Mouse (Mus musculus) right cerebral cortex, postnatal 25 days (tissue): ENCODE measurements around the gene Hist1h2ae.
A peak's percentile ranks its signal among the peaks of the same experiment; 100 is the strongest.

Experiments
- DNase-seq: peaks from one replicate; pipeline ENCODE4 v3.0.0; 2022

Hist1h2ae gene

GRCm38 (mm10) chr13:23537006-23537710 is 33.9 kb downstream of the Hist1h2ae start:
- no peak for DNase-seq

DNA sequence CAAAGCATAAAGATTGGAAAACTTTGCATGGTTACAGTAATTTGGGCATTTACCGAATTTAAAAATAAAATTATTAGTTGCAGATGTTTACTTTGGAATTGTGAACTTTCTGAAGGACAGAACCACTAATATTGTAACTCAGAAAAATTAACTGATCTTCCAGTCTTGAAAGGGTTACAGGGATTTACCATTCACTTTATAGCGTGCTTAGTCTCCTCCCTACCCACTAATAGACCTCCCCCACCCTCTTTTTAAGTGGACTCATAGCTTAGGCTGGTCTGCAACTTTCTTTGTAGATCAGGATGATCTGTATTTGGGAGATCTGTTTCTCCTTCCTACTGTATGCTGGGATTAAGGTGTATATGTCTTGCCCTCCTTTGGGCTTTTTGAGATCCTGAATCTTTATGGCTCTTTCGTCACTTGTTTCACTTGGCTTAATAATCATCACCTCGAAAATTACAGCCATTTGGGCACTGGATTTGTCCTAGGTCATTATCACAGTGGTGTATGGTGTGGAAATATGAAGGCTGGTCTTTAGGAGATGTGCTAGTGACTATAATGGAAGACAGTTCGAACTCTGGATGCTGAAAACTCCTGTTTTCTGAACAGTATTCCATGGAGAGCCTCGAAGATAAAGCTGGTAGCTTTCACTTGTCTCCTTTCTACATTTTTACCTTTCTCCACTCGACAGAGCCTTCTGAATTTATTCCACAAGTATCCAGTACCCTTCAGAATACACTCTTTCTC is 34.8 kb downstream of the Hist1h2ae start:
- no peak for DNase-seq

GRCm38 (mm10) chr13:23535137-23536075 is 35.6 kb downstream of the Hist1h2ae start, which contains the start of gene Hist1h3g:
Gene Hist1h3g (plus strand): TSS chr13:23535422.
- DNase-seq: peak; percentile 87

GRCm38 (mm10) chr13:23534368-23535131 is 36.5 kb downstream of the Hist1h2ae start:
- DNase-seq: peak; percentile 11

- DNase-seq: peak; percentile 64
Observed at GRCm38 (mm10) chr13:23533560-23534367, 37.3 kb downstream of the Hist1h2ae start, which contains the start of gene Hist1h2af. Gene Hist1h2af (plus strand): TSS chr13:23533906.

GRCm38 (mm10) chr13:23532262-23533075 is 38.6 kb downstream of the Hist1h2ae start:
- no peak for DNase-seq

GRCm38 (mm10) chr13:23530901-23531875 is 39.8 kb downstream of the Hist1h2ae start, which contains the start of gene Hist1h4h:
Gene Hist1h4h (plus strand): TSS chr13:23531050.
- peak; percentile 95 for DNase-seq

DNA sequence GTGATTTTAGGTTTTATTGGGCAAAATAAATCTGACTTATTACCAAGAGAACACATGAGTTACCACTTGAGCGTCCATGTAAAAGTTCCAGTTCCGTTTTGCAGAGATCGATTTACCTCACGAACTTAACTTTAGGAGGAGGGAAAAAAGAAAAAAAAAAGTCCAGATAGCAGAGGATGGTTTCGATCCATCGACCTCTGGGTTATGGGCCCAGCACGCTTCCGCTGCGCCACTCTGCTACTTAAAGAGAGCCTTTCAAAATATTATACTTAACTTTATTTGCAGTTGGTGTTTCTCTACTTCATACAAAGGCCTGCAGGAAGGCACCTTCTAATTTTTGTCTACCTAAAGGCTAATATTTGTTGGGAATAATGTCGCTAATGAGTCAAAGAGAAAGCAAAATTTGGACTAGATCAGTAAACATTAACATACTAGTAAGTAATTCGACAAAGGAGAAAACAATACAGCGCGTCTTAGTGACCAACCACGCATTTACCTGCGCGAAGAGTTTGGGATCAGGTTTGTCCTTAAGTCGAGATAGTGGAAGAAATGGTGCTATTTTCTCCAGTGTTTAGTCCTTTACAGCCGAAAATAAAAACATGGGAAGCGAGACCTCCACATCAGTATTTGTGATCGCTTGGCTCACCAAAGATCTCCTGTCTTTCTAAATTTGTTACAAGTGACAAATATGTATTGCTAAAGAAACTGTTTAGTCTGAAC is 40.7 kb downstream of the Hist1h2ae start:
- peak; percentile 43 for DNase-seq

GRCm38 (mm10) chr13:23529480-23530165 is 41.4 kb downstream of the Hist1h2ae start:
- DNase-seq: no peak

DNA sequence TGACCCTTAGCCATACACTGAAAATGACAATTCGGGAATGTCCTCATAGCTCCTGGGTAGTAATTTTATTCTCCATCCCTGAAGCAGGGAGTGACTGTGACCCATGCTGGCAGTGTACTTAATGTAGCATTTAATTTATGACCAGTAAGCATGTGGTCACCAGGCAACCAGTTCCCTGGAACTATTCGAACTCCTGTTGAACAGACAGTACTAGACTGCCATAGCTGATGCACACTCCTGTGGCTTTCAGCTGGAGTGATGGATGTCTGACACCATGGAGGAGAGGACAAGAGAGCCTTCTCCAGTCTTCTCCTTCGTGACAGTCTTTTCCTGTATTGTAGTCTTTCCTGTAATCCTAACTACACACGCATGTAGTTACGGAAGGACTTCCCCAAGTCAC is 42.0 kb downstream of the Hist1h2ae start:
- DNase-seq: no peak

- peak; percentile 88 for DNase-seq
Observed at GRCm38 (mm10) chr13:23526312-23526711, 44.7 kb downstream of the Hist1h2ae start.

DNA sequence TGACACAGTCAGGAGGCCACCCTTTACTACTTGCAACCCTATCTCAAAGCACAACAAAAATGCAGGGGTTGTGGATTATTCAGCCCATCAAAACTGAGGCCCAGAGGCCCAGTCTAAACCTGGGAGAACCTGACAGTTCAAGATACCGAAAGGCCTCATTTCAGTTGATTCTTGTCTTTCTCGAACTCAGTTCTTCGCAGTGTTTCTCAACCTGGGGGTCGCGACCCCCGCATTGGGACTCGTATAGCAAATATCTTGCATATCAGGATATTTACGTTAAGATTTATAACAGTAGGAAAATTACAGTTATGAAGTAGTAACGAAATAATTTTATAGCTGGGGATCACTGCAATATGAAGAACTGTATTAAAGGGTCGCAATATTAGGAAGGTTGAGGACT is 45.1 kb downstream of the Hist1h2ae start:
- DNase-seq: no peak

DNA sequence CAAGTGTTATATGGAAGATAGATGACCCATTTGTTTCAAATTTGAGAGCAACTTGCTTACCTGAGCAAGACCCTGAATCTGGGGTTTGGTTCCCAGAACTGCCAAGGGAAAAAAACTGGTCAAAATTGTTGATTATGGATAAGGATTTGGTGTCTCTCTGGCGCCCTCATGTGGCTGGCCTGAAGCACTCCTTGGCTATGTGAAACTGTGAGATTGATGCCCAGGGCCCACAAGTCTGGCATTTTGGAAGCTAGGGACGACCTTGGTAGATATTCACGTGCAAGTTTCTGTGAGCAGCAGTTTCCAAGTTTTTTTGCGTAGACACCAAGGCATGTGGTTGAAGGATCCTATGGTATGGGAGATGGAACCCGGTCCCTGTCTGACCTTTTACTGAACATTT is 46.4 kb downstream of the Hist1h2ae start:
- peak; percentile 71 for DNase-seq

DNA sequence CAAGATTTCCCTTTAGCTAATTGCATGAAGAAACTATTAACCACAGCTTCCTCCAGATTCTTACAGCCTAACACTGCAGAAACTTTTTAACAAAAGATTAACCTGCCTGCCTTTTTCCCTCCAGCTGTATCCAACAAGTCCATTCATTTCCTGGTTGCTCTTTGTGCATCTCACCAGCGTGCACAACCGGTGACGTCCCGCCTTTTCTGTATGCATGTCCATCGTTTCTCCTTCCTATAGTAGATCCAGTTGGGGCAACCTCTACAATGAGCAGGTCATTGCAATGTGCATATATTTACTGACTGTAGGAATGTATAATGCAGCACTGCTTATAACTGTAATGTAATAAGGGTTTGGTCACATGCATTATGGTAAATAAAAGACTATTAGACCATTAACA is 47.0 kb downstream of the Hist1h2ae start:
- DNase-seq: no peak

GRCm38 (mm10) chr13:23521703-23522102 is 49.3 kb downstream of the Hist1h2ae start:
- peak; percentile 49 for DNase-seq
